Mouse (Mus musculus): ENCODE data around the gene Olfr1316. TPM values are rescaled to one million over a fixed set of nuclear protein-coding genes. Genes with fewer than 3 reads are reported as not detected.

Olfr1316 gene
- polyA plus RNA-seq (2012; ENCODE audit: insufficient read depth, low replicate concordance), result not detected in 2 replicates

DNA sequence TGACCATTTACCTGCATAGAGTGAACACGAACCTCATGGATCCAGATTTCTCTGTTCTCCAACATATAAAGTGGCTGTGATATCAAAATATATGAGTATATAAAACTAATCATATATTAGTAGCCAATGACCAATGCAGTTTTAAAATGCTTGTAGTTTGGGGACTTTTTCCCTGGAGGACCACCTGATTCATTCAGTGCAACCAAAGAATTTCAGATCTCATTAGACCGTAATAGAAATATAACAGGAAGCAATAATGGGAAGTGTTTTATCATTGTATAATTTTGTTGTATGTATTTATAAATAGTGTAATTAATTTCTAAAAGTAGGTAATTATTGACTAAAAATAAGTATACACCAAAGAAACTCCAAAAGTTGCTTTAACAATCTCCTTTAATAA is at the start of gene Olfr1316:
Gene Olfr1316, minus strand, starts transcription at position 101 of the 400 bp plus-strand sequence.
- Histone ChIP-seq H3K36me3 (replicated peaks; ENCODE audit: low read length) (no peaks in the 10 kb centered on the region), H3K9me3 (no peaks in the 10 kb centered on the region), H3K4me1 (no peaks in the 10 kb centered on the region), H3K27me3 (replicated peaks) (no peaks in the 10 kb centered on the region), H3K4me3 (replicated peaks) (no peak within 1 kb of the TSS)
- TF ChIP-seq GATA1 (IDR thresholded peaks at IDR 0.05; ENCODE audit: borderline replicate concordance, low read length) (no peak), FLI1 (IDR thresholded peaks at IDR 0.05; ENCODE audit: low read length) (no peak)

DNA sequence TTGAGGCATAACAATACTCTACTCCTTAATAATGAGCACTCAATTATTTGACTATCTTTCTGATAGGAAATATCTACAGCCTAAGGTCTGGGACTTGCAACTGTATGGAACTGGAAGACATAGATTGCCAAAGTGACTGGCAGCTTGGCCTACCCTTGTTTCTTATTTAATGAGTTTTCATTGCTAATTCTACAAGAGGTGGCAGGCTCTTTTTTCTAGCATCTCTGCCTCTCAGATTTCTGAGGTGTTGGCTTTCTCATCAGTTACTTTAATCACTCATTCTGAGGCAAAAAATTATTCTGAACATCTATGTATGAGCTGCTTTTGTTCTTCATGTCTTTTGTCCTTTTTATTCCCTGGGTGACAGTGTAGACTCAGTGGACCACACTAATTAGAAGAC is 19.1 kb upstream of the Olfr1316 start, which contains the start of gene Olfr1318:
Gene Olfr1318, plus strand, starts transcription at position 301 of the 400 bp plus-strand sequence.
- no peaks in the 10 kb centered on the region for H3K36me3 ChIP-seq (replicated peaks; ENCODE audit: low read length)
- H3K27me3 ChIP-seq (replicated peaks), result no peaks in the 10 kb centered on the region
- H3K4me3 ChIP-seq (replicated peaks), result no peak within 1 kb of the TSS
- no peaks in the 10 kb centered on the region for H3K9me3 ChIP-seq
- no peak for TF ChIP-seq GATA1 (IDR thresholded peaks at IDR 0.05; ENCODE audit: borderline replicate concordance, low read length)
- no peak for TF ChIP-seq FLI1 (IDR thresholded peaks at IDR 0.05; ENCODE audit: low read length)
- no peaks in the 10 kb centered on the region for H3K4me1 ChIP-seq

DNA sequence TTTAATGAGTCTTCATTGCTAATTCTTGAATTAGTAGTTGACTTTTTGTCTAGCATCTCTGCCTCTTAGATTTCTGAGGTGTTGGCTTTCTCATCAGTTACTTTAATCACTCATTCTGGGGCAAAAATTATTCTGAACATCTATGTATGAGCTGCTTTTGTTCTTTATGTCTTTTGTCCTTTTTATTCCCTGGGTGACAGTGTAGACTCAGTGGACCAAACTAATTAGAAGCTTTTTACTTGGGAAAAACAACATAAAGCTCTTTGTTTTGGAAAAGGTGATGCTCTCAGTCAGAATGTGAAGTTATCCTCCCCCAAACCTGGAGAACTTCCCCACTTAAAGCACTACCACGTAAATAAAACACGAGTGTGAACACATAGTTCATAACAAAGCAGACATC is 5.3 kb upstream of the Olfr1316 start, which contains the start of gene Olfr1317:
Gene Olfr1317, plus strand, starts transcription at position 301 of the 400 bp plus-strand sequence.
- no peak for TF ChIP-seq FLI1 (IDR thresholded peaks at IDR 0.05; ENCODE audit: low read length)
- no peak for TF ChIP-seq GATA1 (IDR thresholded peaks at IDR 0.05; ENCODE audit: borderline replicate concordance, low read length)
- Histone ChIP-seq H3K27me3 (replicated peaks) (no peaks in the 10 kb centered on the region), H3K4me3 (replicated peaks) (no peak within 1 kb of the TSS), H3K36me3 (replicated peaks; ENCODE audit: low read length) (no peaks in the 10 kb centered on the region), H3K4me1 (no peaks in the 10 kb centered on the region), H3K9me3 (no peaks in the 10 kb centered on the region)

DNA sequence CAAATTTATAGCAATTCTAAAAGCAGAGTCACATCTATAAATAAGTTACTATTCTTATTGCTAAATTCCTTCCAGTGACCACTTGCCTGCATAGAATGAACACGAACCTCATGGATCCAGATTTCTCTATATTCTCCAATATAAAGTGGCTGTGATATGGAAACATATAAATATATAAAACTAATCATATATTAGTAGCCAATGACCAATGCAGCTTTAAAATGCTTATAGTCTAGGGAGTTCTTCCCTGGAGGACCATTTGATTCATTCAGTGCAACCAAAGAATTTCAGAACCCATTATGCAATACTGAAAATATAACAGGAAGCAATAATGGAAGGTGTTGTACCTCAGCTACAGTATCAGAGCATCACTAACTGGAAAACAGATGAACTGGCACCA is 19.4 kb downstream of the Olfr1316 start, which contains the start of gene Olfr1315-ps1:
Gene Olfr1315-ps1, minus strand, starts transcription at position 101 of the 400 bp plus-strand sequence.
- H3K9me3 ChIP-seq, result no peaks in the 10 kb centered on the region
- no peaks in the 10 kb centered on the region for H3K27me3 ChIP-seq (replicated peaks)
- TF ChIP-seq FLI1 (IDR thresholded peaks at IDR 0.05; ENCODE audit: low read length), result no peak
- no peak for TF ChIP-seq GATA1 (IDR thresholded peaks at IDR 0.05; ENCODE audit: borderline replicate concordance, low read length)
- H3K4me3 ChIP-seq (replicated peaks), result no peak within 1 kb of the TSS
- H3K4me1 ChIP-seq, result no peaks in the 10 kb centered on the region
- no peaks in the 10 kb centered on the region for H3K36me3 ChIP-seq (replicated peaks; ENCODE audit: low read length)

- TF ChIP-seq FLI1 (IDR thresholded peaks at IDR 0.05; ENCODE audit: low read length), result no peak
- TF ChIP-seq GATA1 (IDR thresholded peaks at IDR 0.05; ENCODE audit: borderline replicate concordance, low read length), result no peak
- no peak within 1 kb of the TSS for H3K4me3 ChIP-seq (replicated peaks)
- H3K9me3 ChIP-seq, result no peaks in the 10 kb centered on the region
- H3K4me1 ChIP-seq, result no peaks in the 10 kb centered on the region
- H3K36me3 ChIP-seq (replicated peaks; ENCODE audit: low read length), result no peaks in the 10 kb centered on the region
- no peaks in the 10 kb centered on the region for H3K27me3 ChIP-seq (replicated peaks)
These were observed 38.1 kb downstream of the Olfr1316 start, which contains the start of gene Olfr1314 for GRCm38 (mm10) chr2:112096681-112097080. Olfr1314 (minus strand) TSS chr2:112096781.

DNA sequence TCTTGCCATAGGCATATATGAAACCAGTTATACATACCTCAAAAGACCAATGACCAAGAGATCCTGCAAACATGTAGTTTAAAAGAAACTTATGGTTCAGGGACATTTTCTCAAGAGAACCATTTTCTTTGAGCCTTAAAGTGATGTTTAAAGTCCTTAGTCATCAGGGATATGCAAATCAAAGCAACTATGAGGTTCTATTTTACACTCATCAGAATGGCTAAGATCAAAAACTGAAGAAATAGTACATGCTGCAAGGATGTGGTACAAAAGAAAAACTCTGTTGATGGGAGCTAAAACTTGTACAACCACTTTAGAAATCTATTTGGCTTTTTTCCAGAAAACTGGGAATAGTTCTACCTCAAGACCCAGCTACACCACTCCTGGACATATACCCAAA is 57.0 kb downstream of the Olfr1316 start, which contains the start of gene Olfr1313:
Gene Olfr1313, minus strand, starts transcription at position 101 of the 400 bp plus-strand sequence.
- Histone ChIP-seq H3K4me1 (no peaks in the 10 kb centered on the region), H3K9me3 (no peaks in the 10 kb centered on the region), H3K36me3 (replicated peaks; ENCODE audit: low read length) (no peaks in the 10 kb centered on the region), H3K27me3 (replicated peaks) (no peaks in the 10 kb centered on the region), H3K4me3 (replicated peaks) (no peak within 1 kb of the TSS)
- TF ChIP-seq FLI1 (IDR thresholded peaks at IDR 0.05; ENCODE audit: low read length) (no peak), GATA1 (IDR thresholded peaks at IDR 0.05; ENCODE audit: borderline replicate concordance, low read length) (no peak)

Other genes starting within 250 kb of the Olfr1316 start
- not detected in 2 replicates for gene Olfr1306, start 218.7 kb downstream of the Olfr1316 start, polyA plus RNA-seq (2012; ENCODE audit: insufficient read depth, low replicate concordance)
- 0.14 TPM in 1 of 2 replicates, not detected in the other for gene Olfr1307, start 185.5 kb downstream of the Olfr1316 start, polyA plus RNA-seq (2012; ENCODE audit: insufficient read depth, low replicate concordance)
- not detected in 2 replicates for gene Olfr1308, start 170.0 kb downstream of the Olfr1316 start, polyA plus RNA-seq (2012; ENCODE audit: insufficient read depth, low replicate concordance)
- not detected in 2 replicates for gene Olfr1309, start 144.7 kb downstream of the Olfr1316 start, polyA plus RNA-seq (2012; ENCODE audit: insufficient read depth, low replicate concordance)
- gene Olfr1310, start 122.3 kb downstream of the Olfr1316 start, polyA plus RNA-seq (2012; ENCODE audit: insufficient read depth, low replicate concordance), result not detected in 2 replicates
- gene Olfr1311, start 110.6 kb downstream of the Olfr1316 start, polyA plus RNA-seq (2012; ENCODE audit: insufficient read depth, low replicate concordance), result not detected in 2 replicates
- not detected in 2 replicates for gene Olfr1312, start 84.7 kb downstream of the Olfr1316 start, polyA plus RNA-seq (2012; ENCODE audit: insufficient read depth, low replicate concordance)
- not detected in 2 replicates for gene Olfr1313, start 57.1 kb downstream of the Olfr1316 start, polyA plus RNA-seq (2012; ENCODE audit: insufficient read depth, low replicate concordance)
- not detected in 2 replicates for gene Olfr1314, start 38.2 kb downstream of the Olfr1316 start, polyA plus RNA-seq (2012; ENCODE audit: insufficient read depth, low replicate concordance)
- not detected in 2 replicates for gene Olfr1315-ps1, start 19.5 kb downstream of the Olfr1316 start, polyA plus RNA-seq (2012; ENCODE audit: insufficient read depth, low replicate concordance)
- gene Olfr1317, start 5.4 kb upstream of the Olfr1316 start, polyA plus RNA-seq (2012; ENCODE audit: insufficient read depth, low replicate concordance), result not detected in 2 replicates
- not detected in 2 replicates for gene Olfr1318, start 19.2 kb upstream of the Olfr1316 start, polyA plus RNA-seq (2012; ENCODE audit: insufficient read depth, low replicate concordance)
- gene Lpcat4, start 104.5 kb upstream of the Olfr1316 start, polyA plus RNA-seq (2012; ENCODE audit: insufficient read depth, low replicate concordance), result 23.4 and 31.6 TPM in 2 replicates
- gene Nutm1, start 124.3 kb upstream of the Olfr1316 start, polyA plus RNA-seq (2012; ENCODE audit: insufficient read depth, low replicate concordance), result 0.88 TPM in 1 of 2 replicates, not detected in the other
- 4.9 and 25.7 TPM in 2 replicates for gene Nop10, start 126.9 kb upstream of the Olfr1316 start, polyA plus RNA-seq (2012; ENCODE audit: insufficient read depth, low replicate concordance)
- 0.71 and 2.6 TPM in 2 replicates for gene Slc12a6, start 130.8 kb upstream of the Olfr1316 start, polyA plus RNA-seq (2012; ENCODE audit: insufficient read depth, low replicate concordance)
- not detected in 2 replicates for gene Gm21985, start 131.3 kb upstream of the Olfr1316 start, polyA plus RNA-seq (2012; ENCODE audit: insufficient read depth, low replicate concordance)
- gene Emc4, start 233.1 kb upstream of the Olfr1316 start, polyA plus RNA-seq (2012; ENCODE audit: insufficient read depth, low replicate concordance), result 23.7 and 66.1 TPM in 2 replicates
- gene Katnbl1, start 244.2 kb upstream of the Olfr1316 start, polyA plus RNA-seq (2012; ENCODE audit: insufficient read depth, low replicate concordance), result 1.9 TPM in 1 of 2 replicates, not detected in the other

Data from megakaryocyte, embryonic 14.5 days (primary cell).